Mouse (Mus musculus): Measurements from ENCODE around the gene Tmed10. TPM values are rescaled to one million over a fixed set of nuclear protein-coding genes. Genes with fewer than 3 reads are reported as not detected.

Tmed10 gene
- 357 and 372 TPM in 2 replicates for polyA plus RNA-seq (2015; fragmentation: Nextera tagmentation; extraction: Ambion mirVana)

- Histone ChIP-seq H3K4me3 (replicated peaks; ENCODE audit: low read depth, low read length) (peak within 1 kb of the TSS; percentile 85), H3K36me3 (ENCODE audit: insufficient read depth, low read length) (no peaks in the 10 kb centered on the region), H3K4me2 (ENCODE audit: low read length) (peak within 1 kb of the TSS; percentile 63), H3K4me1 (replicated peaks; ENCODE audit: insufficient read depth, low read length) (peaks cover 10% of the 10 kb centered on the region), H3K9ac (ENCODE audit: low read depth, low read length) (peak within 1 kb of the TSS; percentile 94), H3K27me3 (ENCODE audit: insufficient read depth, low read length) (no peaks in the 10 kb centered on the region), H3K27ac (peak within 1 kb of the TSS; percentile 92), H3K9me3 (replicated peaks; ENCODE audit: low read length) (no peaks in the 10 kb centered on the region)
- WGBS: under 1% methylated on average over 36 of the region's 37 CpGs
- no peak; the same call in 1 of the 2 replicates for TF ChIP-seq CTCF (IDR thresholded peaks at IDR 0.05; ENCODE audit: low read depth)
- ATAC-seq (replicated peaks; ENCODE audit: low FRiP score, low read depth) (peak; percentile 93), DNase-seq (ENCODE audit: low spot score) (peak; percentile 99)
Observed at GRCm38 (mm10) chr12:85374561-85375272, at the start of gene Tmed10. Tmed10 (minus strand) TSS chr12:85374847.

GRCm38 (mm10) chr12:85423236-85423635 lies 48.6 kb upstream of the Tmed10 start:
- Histone ChIP-seq H3K4me1 (replicated peaks; ENCODE audit: insufficient read depth, low read length) (no peaks in the 10 kb centered on the region; the same call in 1 of the 2 replicates), H3K9ac (ENCODE audit: low read depth, low read length) (no peak overlapping the region), H3K4me3 (replicated peaks; ENCODE audit: low read depth, low read length) (no peak overlapping the region), H3K9me3 (replicated peaks; ENCODE audit: low read length) (no peaks in the 10 kb centered on the region), H3K27ac (no peak overlapping the region), H3K4me2 (ENCODE audit: low read length) (no peak overlapping the region), H3K36me3 (ENCODE audit: insufficient read depth, low read length) (no peaks in the 10 kb centered on the region), H3K27me3 (ENCODE audit: insufficient read depth, low read length) (no peaks in the 10 kb centered on the region)
- DNase-seq (ENCODE audit: low spot score) (no peak), ATAC-seq (replicated peaks; ENCODE audit: low FRiP score, low read depth) (no peak)
- WGBS: 75% methylated on average over 11 of the region's 11 CpGs
- no peak for TF ChIP-seq CTCF (IDR thresholded peaks at IDR 0.05; ENCODE audit: low read depth)

- no peak for TF ChIP-seq CTCF (IDR thresholded peaks at IDR 0.05; ENCODE audit: low read depth)
- no peak for DNase-seq (ENCODE audit: low spot score)
- no peaks in the 10 kb centered on the region; the same call in 1 of the 2 replicates for H3K4me1 ChIP-seq (replicated peaks; ENCODE audit: insufficient read depth, low read length)
Observed at GRCm38 (mm10) chr12:85422536-85422935, 47.9 kb upstream of the Tmed10 start.

GRCm38 (mm10) chr12:85420945-85421344 lies 46.3 kb upstream of the Tmed10 start:
- no peak for DNase-seq (ENCODE audit: low spot score)
- Histone ChIP-seq H3K27me3 (ENCODE audit: insufficient read depth, low read length) (no peaks in the 10 kb centered on the region), H3K4me1 (replicated peaks; ENCODE audit: insufficient read depth, low read length) (no peaks in the 10 kb centered on the region; the same call in 1 of the 2 replicates), H3K36me3 (ENCODE audit: insufficient read depth, low read length) (no peaks in the 10 kb centered on the region), H3K9ac (ENCODE audit: low read depth, low read length) (no peak overlapping the region), H3K27ac (no peak overlapping the region), H3K4me3 (replicated peaks; ENCODE audit: low read depth, low read length) (no peak overlapping the region), H3K4me2 (ENCODE audit: low read length) (no peak overlapping the region), H3K9me3 (replicated peaks; ENCODE audit: low read length) (no peaks in the 10 kb centered on the region)
- no peak for TF ChIP-seq CTCF (IDR thresholded peaks at IDR 0.05; ENCODE audit: low read depth)
- ATAC-seq (replicated peaks; ENCODE audit: low FRiP score, low read depth): no peak
- 66% methylated on average over 9 of the region's 9 CpGs for WGBS

More at GRCm38 (mm10) chr12:85422536-85422935, 47.9 kb upstream of the Tmed10 start:
- Histone ChIP-seq H3K27me3 (ENCODE audit: insufficient read depth, low read length) (no peaks in the 10 kb centered on the region), H3K4me2 (ENCODE audit: low read length) (no peak overlapping the region), H3K9ac (ENCODE audit: low read depth, low read length) (no peak overlapping the region), H3K27ac (no peak overlapping the region), H3K9me3 (replicated peaks; ENCODE audit: low read length) (no peaks in the 10 kb centered on the region), H3K4me3 (replicated peaks; ENCODE audit: low read depth, low read length) (no peak overlapping the region), H3K36me3 (ENCODE audit: insufficient read depth, low read length) (no peaks in the 10 kb centered on the region)
- no peak for ATAC-seq (replicated peaks; ENCODE audit: low FRiP score, low read depth)
- WGBS: 72% methylated on average over 8 of the region's 8 CpGs

GRCm38 (mm10) chr12:85417845-85418244 lies 43.2 kb upstream of the Tmed10 start:
- Histone ChIP-seq H3K27me3 (ENCODE audit: insufficient read depth, low read length) (no peaks in the 10 kb centered on the region), H3K4me1 (replicated peaks; ENCODE audit: insufficient read depth, low read length) (no peaks in the 10 kb centered on the region), H3K36me3 (ENCODE audit: insufficient read depth, low read length) (no peaks in the 10 kb centered on the region), H3K9ac (ENCODE audit: low read depth, low read length) (no peak overlapping the region), H3K4me2 (ENCODE audit: low read length) (no peak overlapping the region), H3K4me3 (replicated peaks; ENCODE audit: low read depth, low read length) (no peak overlapping the region), H3K9me3 (replicated peaks; ENCODE audit: low read length) (no peaks in the 10 kb centered on the region), H3K27ac (no peak overlapping the region)
- TF ChIP-seq CTCF (IDR thresholded peaks at IDR 0.05; ENCODE audit: low read depth): no peak
- DNase-seq (ENCODE audit: low spot score) (peak; percentile 32), ATAC-seq (replicated peaks; ENCODE audit: low FRiP score, low read depth) (no peak)
- 67% methylated on average over 9 of the region's 9 CpGs for WGBS

- H3K9ac ChIP-seq (ENCODE audit: low read depth, low read length): no peak overlapping the region
- H3K4me3 ChIP-seq (replicated peaks; ENCODE audit: low read depth, low read length): no peak overlapping the region
- TF ChIP-seq CTCF (IDR thresholded peaks at IDR 0.05; ENCODE audit: low read depth): no peak
- no peak overlapping the region for H3K27ac ChIP-seq
- H3K4me1 ChIP-seq (replicated peaks; ENCODE audit: insufficient read depth, low read length): no peaks in the 10 kb centered on the region
- no peaks in the 10 kb centered on the region for H3K36me3 ChIP-seq (ENCODE audit: insufficient read depth, low read length)
- H3K9me3 ChIP-seq (replicated peaks; ENCODE audit: low read length): no peaks in the 10 kb centered on the region
- 85% methylated on average over 5 of the region's 5 CpGs for WGBS
- ATAC-seq (replicated peaks; ENCODE audit: low FRiP score, low read depth) (no peak), DNase-seq (ENCODE audit: low spot score) (no peak)
- H3K27me3 ChIP-seq (ENCODE audit: insufficient read depth, low read length): no peaks in the 10 kb centered on the region
- H3K4me2 ChIP-seq (ENCODE audit: low read length): no peak overlapping the region
Observed at GRCm38 (mm10) chr12:85416298-85416697, 41.7 kb upstream of the Tmed10 start.

All from kidney, postnatal 0 days (tissue).